Mouse (Mus musculus) limb, embryonic 11.5 days (tissue): ENCODE measurements around the gene Mpzl1. TPM values are rescaled to one million over a fixed set of nuclear protein-coding genes. Genes with fewer than 3 reads are reported as not detected.
"Not testable (repeated sequence)": the region's sequence is repeated elsewhere in the genome, so short reads cannot be mapped to it uniquely, and the experiment has no call there.

ENCODE experiments used
- ATAC-seq: fragments of 200-750 bp; cut with Nextera tagmentation; 2 replicates; pipeline ENCODE4 v1.8.0; 2017; ENCODE audit warnings: low read depth; ENCODE audit not compliant: insufficient number of reproducible peaks, low FRiP score, low TSS enrichment
- DNase-seq: peaks from one replicate; pipeline ENCODE4 v3.0.0-alpha.2; 2015; ENCODE audit warnings: low spot score
- H3K27ac ChIP-seq: fragments of 300-500 bp; sonication (generic); replicated peaks from 2 replicates; pipeline ENCODE4 v1.5.1; 2014; ENCODE audit warnings: low read depth, mild to moderate bottlenecking, low read length
- H3K27me3 ChIP-seq: fragments of 300-500 bp; sonication (generic); 2 replicates; pipeline ENCODE4 v1.6.1; 2014; ENCODE audit warnings: mild to moderate bottlenecking, low read length, mixed read lengths; ENCODE audit not compliant: control insufficient read depth, insufficient read depth
- H3K36me3 ChIP-seq: fragments of 300-500 bp; sonication (generic); 2 replicates; pipeline ENCODE4 v1.6.1; 2014; ENCODE audit warnings: mild to moderate bottlenecking, low read length, moderate library complexity, mixed read lengths; ENCODE audit not compliant: control insufficient read depth, insufficient read depth
- H3K4me1 ChIP-seq: fragments of 300-500 bp; sonication (generic); 2 replicates; pipeline ENCODE4 v1.6.1; 2014; ENCODE audit warnings: low read length, mixed read lengths; ENCODE audit not compliant: control insufficient read depth, insufficient read depth
- H3K4me2 ChIP-seq: fragments of 300-500 bp; sonication (generic); 2 replicates; pipeline ENCODE4 v1.6.1; 2014; ENCODE audit warnings: low read depth, mild to moderate bottlenecking, moderate library complexity; ENCODE audit not compliant: severe bottlenecking
- H3K4me3 ChIP-seq: fragments of 300-500 bp; sonication (generic); 2 replicates; pipeline ENCODE4 v1.5.1; 2014; ENCODE audit warnings: low read depth, low read length
- H3K9ac ChIP-seq: fragments of 300-500 bp; sonication (generic); 2 replicates; pipeline ENCODE4 v1.6.1; 2014; ENCODE audit warnings: mild to moderate bottlenecking, low read length
- H3K9me3 ChIP-seq: fragments of 300-500 bp; sonication (generic); 2 replicates; pipeline ENCODE4 v1.6.1; 2016; ENCODE audit warnings: low read length; ENCODE audit not compliant: control insufficient read depth
- WGBS: fragments of 180-500 bp; shearing (Covaris S2); extraction: QIAGEN DNeasy Blood & Tissue Kit; methylation state at CpG from one replicate; pipeline ENCODE4 v1.1.7; 2014; 5-methylcytosine and 5-hydroxymethylcytosine counted together
- polyA plus RNA-seq: library from polyadenylated mRNA; unstranded; fragments of >200 nt; fragmentation: Nextera tagmentation; extraction: Ambion mirVana; gene quantifications from 2 replicates; pipeline ENCODE4 v1.2.1, GENCODE M21; 2014

Mpzl1 gene
- 161 and 167 TPM in 2 replicates for polyA plus RNA-seq

GRCm38 (mm10) chr1:165634151-165634884 lies at the start of gene Mpzl1:
TSS of gene Mpzl1 (minus strand) at chr1:165634538.
- peaks cover 15% of the 10 kb centered on the region for H3K4me1 ChIP-seq
- under 1% methylated on average over 53 of the region's 73 CpGs for WGBS

GRCm38 (mm10) chr1:165682056-165682853 lies 47.9 kb upstream of the Mpzl1 start:
- Histone ChIP-seq H3K4me1 (no peaks in the 10 kb centered on the region), H3K9me3 (no peaks in the 10 kb centered on the region), H3K27ac (no peak overlapping the region), H3K4me3 (no peak overlapping the region), H3K9ac (no peak overlapping the region), H3K4me2 (no peak overlapping the region), H3K36me3 (no peaks in the 10 kb centered on the region), H3K27me3 (no peaks in the 10 kb centered on the region)
- 77% methylated on average over 18 of the region's 18 CpGs for WGBS
- DNase-seq (no peak), ATAC-seq (no peak)

More at GRCm38 (mm10) chr1:165634151-165634884, at the start of gene Mpzl1:
- H3K27ac ChIP-seq = peak within 1 kb of the TSS; percentile 90
- peak; percentile 99 for DNase-seq
- peak; percentile 99 for ATAC-seq
- H3K4me3 ChIP-seq = peak within 1 kb of the TSS; percentile 85
- H3K9ac ChIP-seq = peak within 1 kb of the TSS; percentile 87
- no peaks in the 10 kb centered on the region for H3K9me3 ChIP-seq
- H3K36me3 ChIP-seq = no peaks in the 10 kb centered on the region
- H3K27me3 ChIP-seq = no peaks in the 10 kb centered on the region
- peak within 1 kb of the TSS; percentile 62 for H3K4me2 ChIP-seq

GRCm38 (mm10) chr1:165681045-165681794 lies 46.9 kb upstream of the Mpzl1 start:
- DNase-seq (no peak), ATAC-seq (no peak)
- Histone ChIP-seq H3K9ac (no peak overlapping the region), H3K4me1 (no peaks in the 10 kb centered on the region), H3K27me3 (no peaks in the 10 kb centered on the region), H3K36me3 (no peaks in the 10 kb centered on the region), H3K4me3 (no peak overlapping the region), H3K4me2 (no peak overlapping the region), H3K9me3 (no peaks in the 10 kb centered on the region), H3K27ac (no peak overlapping the region; the same call in 1 of the 2 replicates)
- 73% methylated on average over 13 of the region's 13 CpGs for WGBS

- H3K27ac ChIP-seq, H3K9ac ChIP-seq, DNase-seq, H3K4me3 ChIP-seq, H3K4me1 ChIP-seq, H3K27me3 ChIP-seq, H3K4me2 ChIP-seq, H3K9me3 ChIP-seq, ATAC-seq, H3K36me3 ChIP-seq: not testable (repeated sequence)
Observed at GRCm38 (mm10) chr1:165680086-165680485, 45.7 kb upstream of the Mpzl1 start.

GRCm38 (mm10) chr1:165679618-165679997 lies 45.3 kb upstream of the Mpzl1 start:
- 51% methylated on average over 3 of the region's 3 CpGs for WGBS
- no peak for DNase-seq
- H3K27ac ChIP-seq = no peak overlapping the region
- H3K4me2 ChIP-seq = no peak overlapping the region
- no peaks in the 10 kb centered on the region for H3K27me3 ChIP-seq
- ATAC-seq = no peak
- H3K36me3 ChIP-seq = no peaks in the 10 kb centered on the region
- no peak overlapping the region for H3K4me3 ChIP-seq
- no peaks in the 10 kb centered on the region for H3K9me3 ChIP-seq
- no peak overlapping the region for H3K9ac ChIP-seq
- H3K4me1 ChIP-seq = no peaks in the 10 kb centered on the region

GRCm38 (mm10) chr1:165678861-165679617 lies 44.7 kb upstream of the Mpzl1 start:
- no peak overlapping the region for H3K4me3 ChIP-seq

GRCm38 (mm10) chr1:165677558-165677957 lies 43.2 kb upstream of the Mpzl1 start:
- H3K36me3 ChIP-seq = no peaks in the 10 kb centered on the region
- no peaks in the 10 kb centered on the region for H3K4me1 ChIP-seq
- DNase-seq (no peak), ATAC-seq (no peak)
- no peaks in the 10 kb centered on the region for H3K9me3 ChIP-seq
- H3K27me3 ChIP-seq = no peaks in the 10 kb centered on the region
- H3K4me2 ChIP-seq = no peak overlapping the region
- no peak overlapping the region for H3K27ac ChIP-seq
- 69% methylated on average over 4 of the region's 4 CpGs for WGBS
- no peak overlapping the region for H3K9ac ChIP-seq
- H3K4me3 ChIP-seq = no peak overlapping the region

More at GRCm38 (mm10) chr1:165678861-165679617, 44.7 kb upstream of the Mpzl1 start:
- Histone ChIP-seq H3K27me3 (no peaks in the 10 kb centered on the region), H3K36me3 (no peaks in the 10 kb centered on the region), H3K4me1 (no peaks in the 10 kb centered on the region), H3K9me3 (no peaks in the 10 kb centered on the region), H3K4me2 (no peak overlapping the region), H3K9ac (no peak overlapping the region), H3K27ac (no peak overlapping the region)
- ATAC-seq (no peak), DNase-seq (no peak)
- WGBS = 74% methylated on average over 15 of the region's 15 CpGs

- no peak overlapping the region for H3K27ac ChIP-seq
Observed at GRCm38 (mm10) chr1:165676993-165677392, 42.7 kb upstream of the Mpzl1 start.

More at GRCm38 (mm10) chr1:165676993-165677392, 42.7 kb upstream of the Mpzl1 start:
- 73% methylated on average over 3 of the region's 3 CpGs for WGBS
- Histone ChIP-seq H3K4me2 (no peak overlapping the region), H3K36me3 (no peaks in the 10 kb centered on the region), H3K27me3 (no peaks in the 10 kb centered on the region), H3K4me3 (no peak overlapping the region), H3K4me1 (no peaks in the 10 kb centered on the region), H3K9ac (no peak overlapping the region), H3K9me3 (no peaks in the 10 kb centered on the region)
- DNase-seq = no peak
- no peak for ATAC-seq
